Mouse (Mus musculus) limb, embryonic 14.5 days (tissue): ENCODE data around the gene Pgc. TPM values are rescaled to one million over a fixed set of nuclear protein-coding genes. Genes with fewer than 3 reads are reported as not detected.

Experiments
- ATAC-seq: fragments of 200-750 bp; cut with Nextera tagmentation; 2 replicates; pipeline ENCODE4 v1.8.0; 2017; ENCODE audit warnings: low read depth, moderate number of reproducible peaks, moderate TSS enrichment; ENCODE audit not compliant: low FRiP score
- DNase-seq: peaks from one replicate; pipeline ENCODE4 v3.0.0-alpha.2; 2015; ENCODE audit warnings: low spot score
- H3K27ac ChIP-seq: fragments of 300-500 bp; sonication (generic); replicated peaks from 2 replicates; pipeline ENCODE4 v1.5.1; 2014; ENCODE audit warnings: low read depth, mild to moderate bottlenecking, low read length, moderate library complexity, mixed read lengths
- H3K27me3 ChIP-seq: fragments of 300-500 bp; sonication (generic); 2 replicates; pipeline ENCODE4 v1.6.1; 2014; ENCODE audit warnings: low read length, mixed read lengths; ENCODE audit not compliant: control insufficient read depth, insufficient read depth
- H3K36me3 ChIP-seq: fragments of 300-500 bp; sonication (generic); 2 replicates; pipeline ENCODE4 v1.6.1; 2014; ENCODE audit warnings: mild to moderate bottlenecking, low read length, moderate library complexity, mixed read lengths; ENCODE audit not compliant: control insufficient read depth, insufficient read depth
- H3K4me1 ChIP-seq: fragments of 300-500 bp; sonication (generic); 2 replicates; pipeline ENCODE4 v1.6.1; 2014; ENCODE audit warnings: antibody characterized with exemption, low read length, mixed read lengths; ENCODE audit not compliant: control insufficient read depth, insufficient read depth
- H3K4me2 ChIP-seq: fragments of 300-500 bp; sonication (generic); replicated peaks from 2 replicates; pipeline ENCODE4 v1.6.1; 2014; ENCODE audit warnings: low read depth, mild to moderate bottlenecking, low read length, moderate library complexity; ENCODE audit not compliant: severe bottlenecking
- H3K4me3 ChIP-seq: fragments of 300-500 bp; sonication (generic); replicated peaks from 2 replicates; pipeline ENCODE4 v1.5.1; 2014; ENCODE audit warnings: low read length
- H3K9ac ChIP-seq: fragments of 300-500 bp; sonication (generic); 2 replicates; pipeline ENCODE4 v1.6.1; 2014; ENCODE audit warnings: mild to moderate bottlenecking, low read depth, low read length, moderate library complexity; ENCODE audit not compliant: severe bottlenecking
- H3K9me3 ChIP-seq: fragments of 300-500 bp; sonication (generic); 2 replicates; pipeline ENCODE4 v1.6.1; 2016; ENCODE audit warnings: low read length; ENCODE audit not compliant: control insufficient read depth
- POLR2A ChIP-seq: fragments of 200-500 bp; IDR thresholded peaks from 2 replicates; pipeline ENCODE4 v1.8.0; 2012; ENCODE audit warnings: inconsistent platforms, mild to moderate bottlenecking, moderate library complexity, borderline replicate concordance; ENCODE audit not compliant: insufficient read depth, insufficient read length; ENCODE audit errors: extremely low read depth
- WGBS: fragments of 180-500 bp; shearing (Covaris S2); extraction: QIAGEN DNeasy Blood & Tissue Kit; methylation state at CpG from one replicate; pipeline ENCODE4 v1.1.7; 2014; 5-methylcytosine and 5-hydroxymethylcytosine counted together
- polyA plus RNA-seq, 2 experiments: library from polyadenylated mRNA; depleted of rRNA in 1 of 2; stranded (reverse) in 1 of 2; unstranded in 1 of 2; fragments of >200 nt; fragmentation: Nextera tagmentation in 1 of 2; extraction: Ambion mirVana in 1 of 2; gene quantifications; 2 replicates each; pipeline versions ENCODE4 v1.2.1 to v1.2.3; 2012 to 2014

Gene Pgc
- polyA plus RNA-seq, 2 experiments, result 0.18 to 0.55 TPM

DNA sequence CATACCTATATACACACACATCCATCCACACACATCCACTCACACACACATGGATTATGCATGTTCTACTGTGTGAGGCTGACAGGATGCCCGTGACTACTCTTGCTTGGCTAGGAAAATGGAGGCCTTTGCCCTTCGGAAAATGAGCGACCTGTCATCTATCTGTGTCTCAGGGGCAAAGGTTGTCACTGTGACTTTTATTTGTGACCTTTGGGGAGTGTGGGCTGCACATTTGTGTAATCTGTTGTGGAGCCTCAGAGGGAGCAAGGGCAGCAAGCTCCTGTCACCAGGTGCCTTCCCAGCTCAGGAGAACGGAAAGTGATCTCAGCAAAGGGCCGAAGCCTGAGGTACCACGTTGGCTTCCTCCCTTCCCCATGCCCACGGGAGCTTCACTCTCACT is 35.4 kb downstream of the Pgc start:
- Histone ChIP-seq H3K4me3 (no peak overlapping the region), H3K9me3 (no peaks in the 10 kb centered on the region), H3K4me1 (peaks cover 6% of the 10 kb centered on the region; the same call in 1 of the 2 replicates), H3K27ac (peak overlapping the region; percentile 76; the same call in 1 of the 2 replicates), H3K27me3 (no peaks in the 10 kb centered on the region), H3K36me3 (no peaks in the 10 kb centered on the region), H3K9ac (no peak overlapping the region), H3K4me2 (no peak overlapping the region)
- WGBS, result 81% methylated on average over 7 of the region's 7 CpGs
- no peak for TF ChIP-seq POLR2A
- DNase-seq, result no peak
- no peak for ATAC-seq

GRCm38 (mm10) chr17:47762518-47763340 is 36.1 kb downstream of the Pgc start:
- H3K9ac ChIP-seq, result peak overlapping the region; percentile 31; the same call in 1 of the 2 replicates
- H3K9me3 ChIP-seq, result no peaks in the 10 kb centered on the region
- 71% methylated on average over 13 of the region's 13 CpGs for WGBS
- no peaks in the 10 kb centered on the region for H3K27me3 ChIP-seq
- H3K4me3 ChIP-seq, result no peak overlapping the region
- H3K27ac ChIP-seq, result peak overlapping the region; percentile 76
- DNase-seq, result peak; percentile 46
- no peak for TF ChIP-seq POLR2A
- H3K4me2 ChIP-seq, result no peak overlapping the region
- peak; percentile 67 for ATAC-seq
- H3K36me3 ChIP-seq, result no peaks in the 10 kb centered on the region
- peaks cover 6% of the 10 kb centered on the region; the same call in 1 of the 2 replicates for H3K4me1 ChIP-seq

GRCm38 (mm10) chr17:47765986-47766385 is 39.3 kb downstream of the Pgc start:
- Histone ChIP-seq H3K27ac (no peak overlapping the region), H3K9me3 (no peaks in the 10 kb centered on the region), H3K4me1 (peaks cover 6% of the 10 kb centered on the region; the same call in 1 of the 2 replicates), H3K9ac (no peak overlapping the region), H3K27me3 (no peaks in the 10 kb centered on the region), H3K4me2 (no peak overlapping the region), H3K36me3 (no peaks in the 10 kb centered on the region), H3K4me3 (no peak overlapping the region)
- DNase-seq, result no peak
- ATAC-seq, result no peak
- TF ChIP-seq POLR2A, result no peak
- WGBS, result 61% methylated on average over 4 of the region's 4 CpGs

DNA sequence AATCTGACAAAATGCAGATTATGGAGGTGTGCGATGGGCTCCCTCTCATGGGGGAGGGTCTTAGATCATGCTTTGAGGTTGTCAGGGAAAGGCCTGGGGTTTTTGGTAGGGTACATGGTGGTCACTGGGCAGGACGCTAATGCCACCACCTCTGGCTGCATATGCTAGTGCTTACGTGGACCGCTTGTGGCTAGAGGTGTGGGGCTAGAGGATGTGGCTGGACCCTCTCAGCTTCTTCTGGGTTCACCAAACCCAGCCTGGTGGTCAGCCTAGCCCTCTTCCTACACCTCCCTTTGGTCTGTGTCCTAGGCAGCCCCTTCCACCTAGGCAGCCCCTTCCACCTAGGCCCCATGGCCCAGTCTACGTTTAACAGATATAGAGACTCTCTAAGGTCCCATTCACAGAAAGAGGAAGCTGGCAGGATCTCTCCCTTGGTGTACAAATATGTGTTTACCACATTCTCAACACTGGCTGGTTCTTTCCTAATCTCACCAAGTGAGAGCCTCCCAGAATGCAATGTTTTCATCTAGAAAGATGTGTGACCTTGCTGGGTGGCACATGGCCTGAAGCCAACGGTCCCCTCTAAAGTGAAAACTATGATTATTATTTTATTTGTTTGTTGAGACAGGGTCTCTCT is 39.9 kb downstream of the Pgc start:
- TF ChIP-seq POLR2A, result no peak
- Histone ChIP-seq H3K4me3 (no peak overlapping the region), H3K9me3 (no peaks in the 10 kb centered on the region), H3K9ac (no peak overlapping the region), H3K27me3 (no peaks in the 10 kb centered on the region), H3K27ac (no peak overlapping the region), H3K36me3 (no peaks in the 10 kb centered on the region), H3K4me2 (no peak overlapping the region), H3K4me1 (peaks cover 6% of the 10 kb centered on the region; the same call in 1 of the 2 replicates)
- ATAC-seq (no peak), DNase-seq (no peak)
- 89% methylated on average over 6 of the region's 6 CpGs for WGBS

DNA sequence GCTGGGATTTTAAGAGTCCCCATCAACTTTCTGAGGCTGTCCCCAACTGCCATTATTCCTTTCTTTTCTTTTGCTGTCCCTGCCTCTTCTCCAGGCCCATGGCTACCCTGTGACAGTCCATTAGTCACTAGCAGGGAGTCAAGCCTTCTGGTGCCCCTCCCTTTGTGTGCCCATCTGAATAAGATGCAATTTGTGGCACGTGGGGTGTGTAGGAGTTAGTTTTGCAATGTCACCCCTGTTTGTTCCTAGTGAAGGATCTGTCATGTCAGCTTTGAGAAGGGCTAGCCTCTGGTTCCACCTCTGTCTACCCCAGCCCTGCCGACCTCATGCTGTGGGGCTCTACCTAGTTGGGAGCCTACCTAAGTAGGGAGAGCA is 40.4 kb downstream of the Pgc start:
- Histone ChIP-seq H3K27ac (no peak overlapping the region), H3K4me2 (no peak overlapping the region), H3K36me3 (no peaks in the 10 kb centered on the region), H3K4me1 (peaks cover 6% of the 10 kb centered on the region; the same call in 1 of the 2 replicates), H3K27me3 (no peaks in the 10 kb centered on the region), H3K9ac (no peak overlapping the region), H3K9me3 (no peaks in the 10 kb centered on the region), H3K4me3 (no peak overlapping the region)
- TF ChIP-seq POLR2A, result no peak
- ATAC-seq (no peak), DNase-seq (no peak)
- WGBS, result 63% methylated on average over 2 of the region's 2 CpGs
